9 mouse cellular contexts compared by ENCODE assay signal in the genomic region with DNA sequence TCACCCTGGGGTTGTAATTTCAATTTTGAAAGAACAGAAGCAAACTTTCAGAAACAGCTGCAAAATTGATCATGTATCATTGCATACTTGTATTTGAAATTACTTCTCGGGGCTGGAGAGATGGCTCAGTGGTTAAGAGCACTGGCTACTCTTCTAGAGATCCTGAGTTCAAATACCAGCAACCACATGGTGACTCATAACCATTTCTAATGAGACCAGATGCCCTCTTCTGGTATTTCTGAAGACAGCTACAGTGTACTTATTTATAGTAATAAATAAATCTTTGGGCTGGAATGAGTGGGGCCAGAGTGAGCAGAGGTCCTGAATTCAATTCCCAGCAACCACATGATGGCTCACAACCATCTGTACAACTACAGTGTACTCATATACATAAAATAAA. TPM values are rescaled to one million over a fixed set of nuclear protein-coding genes. Genes with fewer than 3 reads are reported as not detected.
DNase-seq lines count a peak whose midpoint lies in the region; ATAC-seq and TF ChIP-seq lines count a peak whose summit lies in the region.
"Not testable (repeated sequence)": the region's sequence is repeated elsewhere in the genome, so short reads cannot be mapped to it uniquely, and the experiment has no call there.
"Had no signal": no experiment of that assay in that cellular context is flagged by ENCODE, and none has a peak within 500 bp of the region (broad histone marks: within the 10 kb centered on the region; RNA-seq: fewer than 3 reads in every experiment).

No protein-coding gene starts in this region.

- not testable (repeated sequence) for H3K9me3 ChIP-seq in CH12.LX (replicated peaks; ENCODE audit: low read length); liver, postnatal 0 days (ENCODE audit: low read length)

- H3K4me1 ChIP-seq in CH12.LX (ENCODE audit: control insufficient read depth in 1 of 2, insufficient read depth in 2 of 2) = peaks cover 11 to 45% of the 10 kb centered on the region in 2 experiments
- peaks cover 34% of the 10 kb centered on the region for H3K4me1 ChIP-seq in bone marrow macrophage, adult 2 months (ENCODE audit: control insufficient read depth, insufficient read depth, low read length)
- H3K4me1 ChIP-seq in heart, adult 2 months (ENCODE audit: control insufficient read depth, insufficient read depth, low read length) = peaks cover 12% of the 10 kb centered on the region
- peaks cover 16% of the 10 kb centered on the region for H3K4me1 ChIP-seq in liver, postnatal 0 days (ENCODE audit: insufficient read depth)
- H3K4me1 ChIP-seq in spleen, adult 2 months (ENCODE audit: control insufficient read depth, insufficient read depth, insufficient read length) = peaks cover 19% of the 10 kb centered on the region
- peaks cover 33% of the 10 kb centered on the region for H3K4me1 ChIP-seq in thymus, adult 2 months (replicated peaks; ENCODE audit: control insufficient read depth, insufficient read depth, low read length)

- H3K4me2 ChIP-seq in CH12.LX (ENCODE audit: insufficient read depth, low read depth, poor library complexity, severe bottlenecking); liver, postnatal 0 days (ENCODE audit: low read depth, low read length): not testable (repeated sequence)

- H3K36me3 ChIP-seq in CH12.LX (replicated peaks in 1 of 2; ENCODE audit: control insufficient read depth in 1 of 2, insufficient read depth in 1 of 2, low read length in 1 of 2); heart, adult 2 months (ENCODE audit: control insufficient read depth, insufficient read depth, low read length); liver, postnatal 0 days (replicated peaks; ENCODE audit: insufficient read depth, low read length); spleen, adult 2 months (ENCODE audit: control insufficient read depth, insufficient read depth, low read length); thymus, adult 2 months (ENCODE audit: control insufficient read depth, insufficient read depth, low read length): not testable (repeated sequence)

- dilution Hi-C loops in CH12.LX (cut with MboI; ENCODE audit: extremely low pct_ligation_motif_present, extremely low pct_unique_long_range_greater_than_20kb, low sequenced_read_pairs) = not testable (repeated sequence)

- H3K27ac ChIP-seq in CH12.LX (ENCODE audit: insufficient read depth, low read depth) = not testable (repeated sequence)
- peak overlapping the region; percentile 100 for H3K27ac ChIP-seq in bone marrow macrophage, adult 2 months (ENCODE audit: insufficient read depth, low read depth, low read length)
- peak overlapping the region; percentile 69 for H3K27ac ChIP-seq in heart, adult 2 months
- H3K27ac ChIP-seq in liver, postnatal 0 days (ENCODE audit: low read depth) = 0 out of 2 replicates have a peak overlapping the region, but pooled peaks have one; percentile 86
- peak overlapping the region; percentile 98; the same call in 1 of the 2 replicates for H3K27ac ChIP-seq in spleen, adult 2 months (ENCODE audit: insufficient read depth, low read length)
- peak overlapping the region; percentile 51; the same call in 1 of the 2 replicates for H3K27ac ChIP-seq in thymus, adult 2 months (ENCODE audit: control insufficient read depth, insufficient read depth, low read length)

- in situ Hi-C loops in CH12.LX (cut with MboI; ENCODE audit: low pct_ligation_motif_present, low pct_unique_long_range_greater_than_20kb, low sequenced_read_pairs) = not testable (repeated sequence)

- H3K27me3 ChIP-seq in CH12.LX (replicated peaks); heart, adult 2 months (ENCODE audit: control insufficient read depth, insufficient read depth, low read length); liver, postnatal 0 days (ENCODE audit: insufficient read depth, low read length); spleen, adult 2 months (ENCODE audit: control insufficient read depth, insufficient read depth, low read length); thymus, adult 2 months (ENCODE audit: control insufficient read depth, insufficient read depth, low read length): not testable (repeated sequence)

- TF ChIP-seq EP300 in CH12.LX (IDR thresholded peaks at IDR 0.05; ENCODE audit: low read length); heart, adult 2 months (IDR thresholded peaks at IDR 0.05; ENCODE audit: insufficient read depth, low read depth, low read length); liver, postnatal 0 days (IDR thresholded peaks at IDR 0.05; ENCODE audit: low read depth): not testable (repeated sequence)

- DNase-seq in 3134 (ENCODE audit: extremely low read depth, insufficient read length, low spot score) (peak; percentile 55), 416B (ENCODE audit: low read depth) (peak; percentile 73)
- DNase-seq in CH12.LX (ENCODE audit: extremely low read depth); heart, adult 2 months; liver, postnatal 0 days; spleen, adult 2 months (ENCODE audit: low read depth in 1 of 2, low spot score in 2 of 2); thymus, adult 2 months: not testable (repeated sequence)

- TF ChIP-seq RAD21 in CH12.LX (IDR thresholded peaks at IDR 0.05; ENCODE audit: low read depth, low read length) = peak; percentile 1

- H3K79me2 ChIP-seq in CH12.LX (replicated peaks; ENCODE audit: control insufficient read depth, extremely low read depth, insufficient read depth, poor library complexity, severe bottlenecking); heart, adult 2 months (replicated peaks; ENCODE audit: control insufficient read depth, insufficient read depth, low read length): not testable (repeated sequence)

- intact Hi-C loops in heart, adult 2 months (cut with DNase I) = loop anchor here (2.0 kb wide), 1 partner anchor 95 kb away; no protein-coding TSS in a partner anchor

- H3K4me3 ChIP-seq in CH12.LX (replicated peaks in 1 of 3; ENCODE audit: low read depth in 2 of 3, low read length in 2 of 3, poor library complexity in 1 of 3); bone marrow macrophage, adult 2 months (ENCODE audit: insufficient read depth, low read length); heart, adult 2 months; liver, postnatal 0 days (ENCODE audit: low read depth, low read length); spleen, adult 2 months (ENCODE audit: extremely low read depth, insufficient read depth, insufficient read length); thymus, adult 2 months (ENCODE audit: control insufficient read depth, insufficient read depth, low read length): not testable (repeated sequence)

- not testable (repeated sequence) for H3K9ac ChIP-seq in CH12.LX (ENCODE audit: insufficient read depth, low read depth); heart, adult 2 months (ENCODE audit: low read depth, low read length); liver, postnatal 0 days (replicated peaks)

- not testable (repeated sequence) for TF ChIP-seq POLR2A in CH12.LX (IDR thresholded peaks at IDR 0.05; ENCODE audit: low read depth, low read length); bone marrow macrophage, adult 2 months (IDR thresholded peaks at IDR 0.05; ENCODE audit: borderline replicate concordance, low read depth, low read length); heart, adult 2 months (IDR thresholded peaks at IDR 0.05; ENCODE audit: insufficient read depth, low read depth, low read length); spleen, adult 2 months (IDR thresholded peaks at IDR 0.05; ENCODE audit: low read depth, low read length); thymus, adult 2 months (IDR thresholded peaks at IDR 0.05; ENCODE audit: control insufficient read depth, extremely low read depth, insufficient read depth, low read length, poor library complexity)

- peak in 1 of 2 experiments; percentile 19; a peak in 1 of 4 replicates for TF ChIP-seq CTCF in CH12.LX (conservative IDR thresholded peaks at IDR 0.05 in 1 of 2, IDR thresholded peaks at IDR 0.05 in 1 of 2; ENCODE audit: low read depth in 2 of 2, low read length in 2 of 2)
- TF ChIP-seq CTCF in bone marrow macrophage, adult 2 months (IDR thresholded peaks at IDR 0.05; ENCODE audit: low read depth, low read length); liver, postnatal 0 days (IDR thresholded peaks at IDR 0.05; ENCODE audit: low read depth); spleen, adult 2 months (IDR thresholded peaks at IDR 0.05; ENCODE audit: extremely low read depth, insufficient read depth, insufficient read length, insufficient replicate concordance); thymus, adult 2 months (IDR thresholded peaks at IDR 0.05; ENCODE audit: borderline replicate concordance, control insufficient read depth, extremely low read depth, insufficient read depth, low read length, poor library complexity): not testable (repeated sequence)
- 0 out of 2 replicates have a peak, but pooled peaks have one; percentile 4 for TF ChIP-seq CTCF in heart, adult 2 months (IDR thresholded peaks at IDR 0.05)

- not testable (repeated sequence) for ATAC-seq in liver, postnatal 0 days

- WGBS in heart, adult 2 months = 69% methylated on average over 1 of the region's 1 CpGs
- 74% methylated on average over 1 of the region's 1 CpGs for WGBS in liver, postnatal 0 days (ENCODE audit: insufficient replicate concordance)
- 53% methylated on average over 1 of the region's 1 CpGs for WGBS in spleen, adult 2 months
- 88% methylated on average over 1 of the region's 1 CpGs for WGBS in thymus, adult 2 months

RNA-seq across cellular contexts. Expression of a gene that starts 24.0 kb away (rescaled TPM):
- total RNA-seq in CH12.LX (2012; rRNA removed) (1.0 and 2.5 TPM in 2 replicates), CH12.LX (2014; rRNA removed) (0.19 TPM in 1 of 2 replicates, not detected in the other)
- polyA plus RNA-seq in CH12.LX (2012; ENCODE audit: insufficient read length, low read depth) = 0.45 and 2.0 TPM in 2 replicates
- 0.93 and 1.2 TPM in 2 replicates for polyA plus RNA-seq in bone marrow macrophage, adult 2 months (2012; ENCODE audit: insufficient read depth, insufficient read length, missing spikeins)
- total RNA-seq in heart, adult 2 months (2021) = under 1 TPM; 0.16 to 0.43 TPM
- polyA plus RNA-seq in heart, adult 2 months (2012; rRNA removed) = 0.47 and 0.57 TPM in 2 replicates
- 0.17 and 0.42 TPM in 2 replicates for polyA plus RNA-seq in liver, postnatal 0 days (2015; fragmentation: Nextera tagmentation; extraction: Ambion mirVana)
- 0.22 and 0.57 TPM in 2 replicates for polyA plus RNA-seq in spleen, adult 2 months (2012; rRNA removed)
- polyA plus RNA-seq in thymus, adult 2 months (2012; rRNA removed) = 1.9 and 2.0 TPM in 2 replicates
- polyA plus RNA-seq: erythroblast, embryonic 14.5 days had no signal

RNA-seq across cellular contexts. Expression of a gene that starts 25.6 kb away (rescaled TPM):
- total RNA-seq in CH12.LX (2012; rRNA removed) (73.4 and 89.9 TPM in 2 replicates), CH12.LX (2014; rRNA removed) (57.5 and 58.0 TPM in 2 replicates)
- 73.8 and 77.3 TPM in 2 replicates for polyA plus RNA-seq in CH12.LX (2012; ENCODE audit: insufficient read length, low read depth)
- polyA plus RNA-seq in bone marrow macrophage, adult 2 months (2012; ENCODE audit: insufficient read depth, insufficient read length, missing spikeins) = 91.0 and 100 TPM in 2 replicates
- total RNA-seq in heart, adult 2 months (2021) = 10 to 100 TPM; 40.8 to 47.3 TPM
- 23.5 and 34.7 TPM in 2 replicates for polyA plus RNA-seq in heart, adult 2 months (2012; rRNA removed)
- 8.3 and 9.1 TPM in 2 replicates for polyA plus RNA-seq in liver, postnatal 0 days (2015; fragmentation: Nextera tagmentation; extraction: Ambion mirVana)
- 62.4 and 69.4 TPM in 2 replicates for polyA plus RNA-seq in spleen, adult 2 months (2012; rRNA removed)
- polyA plus RNA-seq in thymus, adult 2 months (2012; rRNA removed) = 182 and 189 TPM in 2 replicates
